ENCODE assay signal across 30 mouse cellular contexts in the genomic region with DNA sequence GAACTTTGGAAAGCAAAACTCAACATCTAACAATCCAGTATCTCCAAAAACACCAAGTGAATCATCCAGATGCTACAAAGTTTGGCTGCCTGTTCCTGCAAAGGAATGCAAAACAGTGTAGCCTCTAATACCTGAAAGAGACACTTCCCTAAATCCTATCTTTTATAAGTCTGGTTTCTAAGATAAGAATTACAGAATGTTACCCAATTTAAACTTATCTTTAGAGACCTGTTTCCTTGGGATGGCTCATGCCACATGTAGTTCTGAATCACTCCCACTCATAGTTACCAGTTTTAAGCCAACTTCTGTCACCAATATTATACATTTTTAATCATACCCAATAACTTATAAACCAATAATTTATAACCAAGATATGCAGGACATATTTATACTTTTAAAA.
"Had no signal": no experiment of that assay in that cellular context is flagged by ENCODE, and none has a peak within 500 bp of the region (broad histone marks: within the 10 kb centered on the region; RNA-seq: fewer than 3 reads in every experiment).

No protein-coding gene starts in this region.

- H3K9ac ChIP-seq: heart, embryonic 12.5 days; heart, embryonic 13.5 days; heart, embryonic 15.5 days; hindbrain, embryonic 12.5 days; hindbrain, embryonic 13.5 days; hindbrain, embryonic 14.5 days; hindbrain, embryonic 15.5 days; intestine, embryonic 15.5 days; kidney, embryonic 15.5 days had no signal

- H3K4me3 ChIP-seq: heart, embryonic 10.5 days; heart, embryonic 12.5 days; heart, embryonic 13.5 days; heart, embryonic 15.5 days; hindbrain, embryonic 10.5 days; hindbrain, embryonic 12.5 days; hindbrain, embryonic 13.5 days; hindbrain, embryonic 15.5 days; intestine, embryonic 15.5 days; kidney, embryonic 15.5 days; left cerebral cortex, adult 2 months had no signal

- H3K27ac ChIP-seq: heart, embryonic 10.5 days; heart, embryonic 13.5 days; heart, embryonic 15.5 days; hindbrain, embryonic 10.5 days; hindbrain, embryonic 12.5 days; hindbrain, embryonic 13.5 days; hindbrain, embryonic 14.5 days; hindbrain, embryonic 15.5 days; hindbrain, postnatal 0 days; intestine, embryonic 15.5 days; kidney, embryonic 15.5 days; kidney, postnatal 0 days; left cerebral cortex, adult 2 months had no signal

- DNase-seq: heart, postnatal 10 days; heart, postnatal 14 days; heart, postnatal 36 days; heart, postnatal 4 days; kidney, adult 11 months; kidney, adult 18-20 months; kidney, adult 2 months; kidney, adult 8-10 months; kidney, adult 9 months; kidney, postnatal 10 days; kidney, postnatal 14 days; kidney, postnatal 25 days; kidney, postnatal 36 days; kidney, postnatal 4 days; layer of hippocampus, adult 9-11 months; layer of hippocampus, postnatal 36 days had no signal

- H3K9me3 ChIP-seq: heart, embryonic 10.5 days; heart, embryonic 12.5 days; heart, embryonic 13.5 days; heart, embryonic 15.5 days; hindbrain, embryonic 10.5 days; hindbrain, embryonic 12.5 days; hindbrain, embryonic 13.5 days; hindbrain, embryonic 15.5 days; intestine, embryonic 15.5 days; kidney, embryonic 15.5 days had no signal

- H3K27me3 ChIP-seq: heart, embryonic 12.5 days; heart, embryonic 13.5 days; heart, embryonic 15.5 days; hindbrain, embryonic 12.5 days; hindbrain, embryonic 13.5 days; hindbrain, embryonic 15.5 days; intestine, embryonic 15.5 days; kidney, embryonic 15.5 days had no signal

- H3K4me1 ChIP-seq: heart, embryonic 10.5 days; heart, embryonic 12.5 days; heart, embryonic 15.5 days; hindbrain, embryonic 10.5 days; hindbrain, embryonic 12.5 days; hindbrain, embryonic 13.5 days; hindbrain, embryonic 15.5 days; intestine, embryonic 15.5 days; kidney, embryonic 15.5 days had no signal

- H3K36me3 ChIP-seq: heart, embryonic 10.5 days; heart, embryonic 12.5 days; heart, embryonic 13.5 days; heart, embryonic 15.5 days; hindbrain, embryonic 10.5 days; hindbrain, embryonic 12.5 days; hindbrain, embryonic 13.5 days; hindbrain, embryonic 15.5 days; intestine, embryonic 15.5 days; kidney, embryonic 15.5 days had no signal
